Comparison of ENCODE assay signal across 9 mouse cellular contexts in genomic region chr4:135397991-135398390, GRCm38 (mm10). TPM values are rescaled to one million over a fixed set of nuclear protein-coding genes. Genes with fewer than 3 reads are reported as not detected.
DNase-seq lines count a peak whose midpoint lies in the region; ATAC-seq and TF ChIP-seq lines count a peak whose summit lies in the region.
"Had no signal": no experiment of that assay in that cellular context is flagged by ENCODE, and none has a peak within 500 bp of the region (broad histone marks: within the 10 kb centered on the region; RNA-seq: fewer than 3 reads in every experiment).

Gene Ncmap, minus strand, starts transcription at chr4:135398227.

- H3K9me3 ChIP-seq in heart, embryonic 13.5 days = peaks cover 6% of the 10 kb centered on the region; the same call in 1 of the 2 replicates
- no peaks in the 10 kb centered on the region for H3K9me3 ChIP-seq in ES-Bruce4 (replicated peaks; ENCODE audit: control insufficient read depth, insufficient read depth, low read length, poor library complexity, severe bottlenecking)
- no peaks in the 10 kb centered on the region for H3K9me3 ChIP-seq in hindbrain, embryonic 11.5 days (ENCODE audit: control insufficient read depth, low read length)
- H3K9me3 ChIP-seq in liver, postnatal 0 days (ENCODE audit: low read length) = no peaks in the 10 kb centered on the region

- no peak for TF ChIP-seq EP300 in ES-Bruce4 (IDR thresholded peaks at IDR 0.05; ENCODE audit: insufficient read depth, low read depth, low read length)
- TF ChIP-seq EP300 in liver, postnatal 0 days (IDR thresholded peaks at IDR 0.05; ENCODE audit: low read depth) = no peak

- H3K27me3 ChIP-seq in heart, embryonic 13.5 days (replicated peaks) = peaks cover 57% of the 10 kb centered on the region
- no peaks in the 10 kb centered on the region for H3K27me3 ChIP-seq in ES-Bruce4 (ENCODE audit: control insufficient read depth, insufficient read depth, low read length, poor library complexity, severe bottlenecking)
- H3K27me3 ChIP-seq in hindbrain, embryonic 11.5 days (ENCODE audit: control insufficient read depth, insufficient read depth, low read length) = peaks cover 22% of the 10 kb centered on the region
- H3K27me3 ChIP-seq in liver, postnatal 0 days (ENCODE audit: insufficient read depth, low read length) = peaks cover 30% of the 10 kb centered on the region

- DNase-seq in heart, adult 8-10 months (ENCODE audit: low spot score) = no peak
- DNase-seq in hindbrain, embryonic 11.5 days (ENCODE audit: low spot score) = peak; percentile 36
- DNase-seq in liver, postnatal 0 days = no peak
- DNase-seq in c-Kit-positive CD71-positive TER-119-positive erythroid progenitor cells, embryonic 14.5 days (ENCODE audit: low spot score) = no peak
- DNase-seq in T-cell, adult 2 months (ENCODE audit: low spot score) = no peak
- DNase-seq in ovary, postnatal 10 days (ENCODE audit: low spot score) = no peak
- DNase-seq: layer of hippocampus, adult 9-11 months had no signal

- H3K36me3 ChIP-seq in heart, embryonic 13.5 days = no peaks in the 10 kb centered on the region
- no peaks in the 10 kb centered on the region for H3K36me3 ChIP-seq in ES-Bruce4 (ENCODE audit: control insufficient read depth, insufficient read depth, low read length, poor library complexity, severe bottlenecking)
- H3K36me3 ChIP-seq in hindbrain, embryonic 11.5 days (ENCODE audit: control insufficient read depth, insufficient read depth, low read length) = no peaks in the 10 kb centered on the region
- no peaks in the 10 kb centered on the region for H3K36me3 ChIP-seq in liver, postnatal 0 days (replicated peaks; ENCODE audit: insufficient read depth, low read length)

- no peak for ATAC-seq in heart, embryonic 13.5 days (ENCODE audit: extremely low read depth, insufficient number of reproducible peaks, low FRiP score, low TSS enrichment)
- no peak for ATAC-seq in hindbrain, embryonic 11.5 days (ENCODE audit: low FRiP score)
- no peak for ATAC-seq in liver, postnatal 0 days

- peak within 1 kb of the TSS; percentile 92 for H3K4me2 ChIP-seq in heart, embryonic 13.5 days
- H3K4me2 ChIP-seq in hindbrain, embryonic 11.5 days (replicated peaks; ENCODE audit: low read depth, low read length) = peak within 1 kb of the TSS; percentile 52
- peak within 1 kb of the TSS; percentile 42 for H3K4me2 ChIP-seq in liver, postnatal 0 days (ENCODE audit: low read depth, low read length)

- WGBS in heart, embryonic 13.5 days = 2% methylated on average over 27 of the region's 29 CpGs
- under 1% methylated on average over 29 of the region's 29 CpGs for WGBS in hindbrain, embryonic 11.5 days
- WGBS in liver, postnatal 0 days (ENCODE audit: insufficient replicate concordance) = under 1% methylated on average over 29 of the region's 29 CpGs

- no peak for TF ChIP-seq POLR2A in ES-Bruce4 (IDR thresholded peaks at IDR 0.05; ENCODE audit: insufficient read depth, low read length)

- H3K4me3 ChIP-seq in heart, embryonic 13.5 days = peak within 1 kb of the TSS; percentile 56
- H3K4me3 ChIP-seq in ES-Bruce4 (ENCODE audit: low read depth, low read length) = peak within 1 kb of the TSS; percentile 57
- peak within 1 kb of the TSS; percentile 31 for H3K4me3 ChIP-seq in hindbrain, embryonic 11.5 days (ENCODE audit: low read depth, low read length)
- H3K4me3 ChIP-seq in liver, postnatal 0 days (ENCODE audit: low read depth, low read length) = peak within 1 kb of the TSS; percentile 6; the same call in 1 of the 2 replicates

- no peak within 1 kb of the TSS for H3K27ac ChIP-seq in heart, embryonic 13.5 days (replicated peaks)
- H3K27ac ChIP-seq in ES-Bruce4 (ENCODE audit: insufficient read depth, low read length) = no peak within 1 kb of the TSS
- no peak within 1 kb of the TSS for H3K27ac ChIP-seq in hindbrain, embryonic 11.5 days (ENCODE audit: low read depth, low read length)
- no peak within 1 kb of the TSS for H3K27ac ChIP-seq in liver, postnatal 0 days (ENCODE audit: low read depth)

- H3K4me1 ChIP-seq in heart, embryonic 13.5 days = peaks cover 13% of the 10 kb centered on the region
- H3K4me1 ChIP-seq in ES-Bruce4 (ENCODE audit: control insufficient read depth, insufficient read depth, low read length) = peaks cover 1% of the 10 kb centered on the region
- peaks cover 2% of the 10 kb centered on the region; the same call in 1 of the 2 replicates for H3K4me1 ChIP-seq in hindbrain, embryonic 11.5 days (replicated peaks; ENCODE audit: control insufficient read depth, insufficient read depth, low read length)
- H3K4me1 ChIP-seq in liver, postnatal 0 days (ENCODE audit: insufficient read depth) = 0 out of 2 replicates have a peak, but pooled peaks cover 3% of the 10 kb centered on the region

- no peak for TF ChIP-seq CTCF in ES-Bruce4 (IDR thresholded peaks at IDR 0.05; ENCODE audit: low read depth, low read length)
- no peak for TF ChIP-seq CTCF in liver, postnatal 0 days (IDR thresholded peaks at IDR 0.05; ENCODE audit: low read depth)

- H3K9ac ChIP-seq in heart, embryonic 13.5 days = peak within 1 kb of the TSS; percentile 69
- H3K9ac ChIP-seq in ES-Bruce4 (ENCODE audit: low read depth, poor library complexity, severe bottlenecking) = peak within 1 kb of the TSS; percentile 7
- peak within 1 kb of the TSS; percentile 21; the same call in 1 of the 2 replicates for H3K9ac ChIP-seq in hindbrain, embryonic 11.5 days (ENCODE audit: low read depth, low read length)
- no peak within 1 kb of the TSS for H3K9ac ChIP-seq in liver, postnatal 0 days (replicated peaks)

RNA-seq across cellular contexts. Expression of gene Ncmap, which starts in this region (rescaled TPM):
- polyA plus RNA-seq in heart, embryonic 13.5 days (2015; fragmentation: Nextera tagmentation; extraction: Ambion mirVana) = 0.55 and 0.76 TPM in 2 replicates
- total RNA-seq in heart, adult 8-10 months (2022) = not detected
- polyA plus RNA-seq in ES-Bruce4 (2011; ENCODE audit: insufficient read depth, insufficient read length, low read depth, missing spikeins) = 2.3 TPM in 2 replicates
- polyA plus RNA-seq in hindbrain, embryonic 11.5 days (2014; fragmentation: Nextera tagmentation; extraction: Ambion mirVana) = 0.75 TPM in 1 of 2 replicates, not detected in the other
- polyA plus RNA-seq in liver, postnatal 0 days (2015; fragmentation: Nextera tagmentation; extraction: Ambion mirVana) = 0.12 and 0.14 TPM in 2 replicates

Comparison
In these comparisons a context has a peak if more than half of its experiments do, and no peak if none do; other contexts are left out.
1. Peak in DNase-seq, H3K4me3 ChIP-seq, H3K9ac ChIP-seq and H3K4me2 ChIP-seq in hindbrain, embryonic 11.5 days; RNA of the gene not detected or under 1 TPM.
2. H3K4me2 ChIP-seq: peak in every context shown above with its lines; median percentile 92 in heart, embryonic 13.5 days; 52 in hindbrain, embryonic 11.5 days; 42 in liver, postnatal 0 days.
3. H3K4me3 ChIP-seq: peak in every context shown above with its lines; median percentile 57 in ES-Bruce4; 56 in heart, embryonic 13.5 days; 31 in hindbrain, embryonic 11.5 days; 6 in liver, postnatal 0 days.